Mouse (Mus musculus): ENCODE data around the gene Cfap45. TPM values are rescaled to one million over a fixed set of nuclear protein-coding genes. Genes with fewer than 3 reads are reported as not detected.

The Cfap45 gene
- polyA plus RNA-seq, 1 experiment from 2014 or later: 4.6 TPM

DNA sequence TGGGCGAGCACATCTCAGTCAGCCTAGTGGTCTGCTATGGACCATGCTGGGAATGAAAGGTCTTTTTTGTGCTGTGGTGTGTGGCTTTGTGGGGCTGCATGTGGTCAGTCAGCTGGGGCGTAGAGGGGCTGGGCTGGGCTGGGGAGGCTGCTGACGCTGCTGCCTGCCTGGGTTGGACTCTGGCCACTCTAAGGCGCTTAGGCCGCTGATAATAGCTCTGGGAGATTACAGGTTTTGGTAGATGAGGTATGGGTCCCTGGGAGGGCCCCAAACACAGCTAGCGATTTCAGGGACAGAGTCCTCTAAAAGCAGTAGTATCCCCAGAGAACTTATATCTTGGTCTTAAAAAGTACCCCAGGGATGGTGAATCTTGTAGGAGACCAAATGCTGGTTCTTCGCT is 31.8 kb upstream of the Cfap45 start:
- no peak overlapping the region for H3K27ac ChIP-seq (replicated peaks)
- WGBS: 68% methylated on average over 7 of the region's 7 CpGs

DNA sequence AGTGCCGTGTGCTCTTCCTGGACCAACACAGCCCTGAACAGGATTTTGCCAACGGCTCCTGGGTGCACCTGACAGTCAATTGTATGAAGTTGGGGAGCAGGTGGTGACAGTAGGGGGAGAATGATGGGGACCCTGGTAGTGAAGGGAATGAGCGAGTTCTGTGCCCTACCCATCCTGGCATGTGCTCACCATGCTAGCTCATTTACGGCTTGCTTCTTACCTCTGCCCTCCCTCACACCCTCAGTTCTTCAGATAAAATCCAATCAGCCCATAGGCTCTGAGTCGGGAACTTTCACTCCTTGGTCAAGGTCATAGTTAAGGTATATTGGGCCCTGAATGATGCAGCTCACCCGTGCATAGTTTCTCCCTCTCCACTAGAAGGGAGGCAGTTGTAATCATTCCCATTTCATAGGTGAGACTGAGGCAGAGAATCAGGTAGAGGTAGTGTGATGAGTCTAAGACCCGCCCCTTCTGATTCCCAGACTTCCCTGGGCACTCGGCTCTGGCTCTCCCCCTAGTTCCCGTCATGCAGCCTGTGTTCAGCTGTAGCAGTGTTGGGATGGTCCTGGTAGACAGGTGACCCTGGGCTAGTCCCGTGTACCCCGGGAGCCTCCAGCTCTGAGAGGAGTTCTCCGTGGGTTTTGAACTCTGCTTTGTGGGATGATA is 30.9 kb upstream of the Cfap45 start:
- no peaks in the 10 kb centered on the region for H3K9me3 ChIP-seq (ENCODE audit: control insufficient read depth, low read length)
- no peak for DNase-seq (ENCODE audit: low spot score)
- ATAC-seq (ENCODE audit: low FRiP score, low TSS enrichment): peak; percentile 31
- H3K27ac ChIP-seq (replicated peaks): no peak overlapping the region
- TF ChIP-seq CTCF (IDR thresholded peaks at IDR 0.05; ENCODE audit: low read depth): no peak
- TF ChIP-seq EP300 (optimal IDR thresholded peaks at IDR 0.05): no peak
- no peak overlapping the region for H3K4me3 ChIP-seq (ENCODE audit: low read depth, low read length)
- 0 out of 2 replicates have a peak overlapping the region, but pooled peaks have one; percentile 9 for H3K9ac ChIP-seq (ENCODE audit: low read length)
- 49% methylated on average over 12 of the region's 12 CpGs for WGBS
- H3K4me1 ChIP-seq (replicated peaks; ENCODE audit: control insufficient read depth, insufficient read depth): no peaks in the 10 kb centered on the region
- no peaks in the 10 kb centered on the region for H3K27me3 ChIP-seq (ENCODE audit: control insufficient read depth, insufficient read depth, low read length)
- H3K4me2 ChIP-seq (replicated peaks; ENCODE audit: low read depth): peak overlapping the region; percentile 51
- H3K36me3 ChIP-seq (ENCODE audit: control insufficient read depth, insufficient read depth, low read length): no peaks in the 10 kb centered on the region

More for the DNA sequence above, 31.8 kb upstream of the Cfap45 start:
- TF ChIP-seq EP300 (optimal IDR thresholded peaks at IDR 0.05) (no peak), CTCF (IDR thresholded peaks at IDR 0.05; ENCODE audit: low read depth) (no peak)
- Histone ChIP-seq H3K27me3 (ENCODE audit: control insufficient read depth, insufficient read depth, low read length) (no peaks in the 10 kb centered on the region), H3K9me3 (ENCODE audit: control insufficient read depth, low read length) (no peaks in the 10 kb centered on the region), H3K4me2 (replicated peaks; ENCODE audit: low read depth) (no peak overlapping the region), H3K36me3 (ENCODE audit: control insufficient read depth, insufficient read depth, low read length) (no peaks in the 10 kb centered on the region), H3K9ac (ENCODE audit: low read length) (no peak overlapping the region), H3K4me3 (ENCODE audit: low read depth, low read length) (no peak overlapping the region), H3K4me1 (replicated peaks; ENCODE audit: control insufficient read depth, insufficient read depth) (peaks cover 2% of the 10 kb centered on the region; the same call in 1 of the 2 replicates)
- no peak for ATAC-seq (ENCODE audit: low FRiP score, low TSS enrichment)
- DNase-seq (ENCODE audit: low spot score): no peak

DNA sequence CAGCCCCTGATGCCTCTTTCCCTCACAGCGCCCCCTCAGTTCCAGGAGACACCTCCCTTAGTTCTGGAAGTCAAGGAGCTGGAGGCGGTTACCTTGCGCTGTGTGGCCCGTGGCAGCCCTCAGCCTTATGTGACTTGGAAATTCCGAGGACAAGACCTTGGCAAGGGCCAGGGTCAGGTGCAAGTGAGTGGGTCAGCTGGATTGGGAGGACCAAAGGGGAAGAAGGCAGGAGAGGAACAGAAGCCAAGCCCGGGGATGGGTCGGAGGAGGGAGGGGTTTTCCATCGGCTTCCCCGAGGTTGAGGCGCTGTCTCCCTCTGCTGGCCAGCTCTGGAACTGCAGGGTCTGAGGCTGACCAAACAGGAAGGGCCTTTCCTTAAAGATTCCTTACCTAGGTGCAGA is 30.3 kb upstream of the Cfap45 start:
- H3K4me2 ChIP-seq (replicated peaks; ENCODE audit: low read depth): peak overlapping the region; percentile 51
- H3K4me3 ChIP-seq (ENCODE audit: low read depth, low read length): peak overlapping the region; percentile 12; the same call in 1 of the 2 replicates
- 0 out of 2 replicates have a peak overlapping the region, but pooled peaks have one; percentile 9 for H3K9ac ChIP-seq (ENCODE audit: low read length)
- no peak overlapping the region for H3K27ac ChIP-seq (replicated peaks)
- peak; percentile 59 for ATAC-seq (ENCODE audit: low FRiP score, low TSS enrichment)
- no peaks in the 10 kb centered on the region for H3K27me3 ChIP-seq (ENCODE audit: control insufficient read depth, insufficient read depth, low read length)
- WGBS: 10% methylated on average over 10 of the region's 10 CpGs
- peak; percentile 98 for TF ChIP-seq CTCF (IDR thresholded peaks at IDR 0.05; ENCODE audit: low read depth)
- TF ChIP-seq EP300 (optimal IDR thresholded peaks at IDR 0.05): no peak
- H3K4me1 ChIP-seq (replicated peaks; ENCODE audit: control insufficient read depth, insufficient read depth): no peaks in the 10 kb centered on the region
- H3K36me3 ChIP-seq (ENCODE audit: control insufficient read depth, insufficient read depth, low read length): no peaks in the 10 kb centered on the region
- no peaks in the 10 kb centered on the region for H3K9me3 ChIP-seq (ENCODE audit: control insufficient read depth, low read length)
- DNase-seq (ENCODE audit: low spot score): peak; percentile 92

- Histone ChIP-seq H3K27me3 (ENCODE audit: control insufficient read depth, insufficient read depth, low read length) (no peaks in the 10 kb centered on the region), H3K9me3 (ENCODE audit: control insufficient read depth, low read length) (no peaks in the 10 kb centered on the region), H3K9ac (ENCODE audit: low read length) (no peak overlapping the region), H3K4me1 (replicated peaks; ENCODE audit: control insufficient read depth, insufficient read depth) (no peaks in the 10 kb centered on the region), H3K36me3 (ENCODE audit: control insufficient read depth, insufficient read depth, low read length) (no peaks in the 10 kb centered on the region), H3K4me2 (replicated peaks; ENCODE audit: low read depth) (no peak overlapping the region), H3K27ac (replicated peaks) (no peak overlapping the region), H3K4me3 (ENCODE audit: low read depth, low read length) (no peak overlapping the region)
- TF ChIP-seq EP300 (optimal IDR thresholded peaks at IDR 0.05) (no peak), CTCF (IDR thresholded peaks at IDR 0.05; ENCODE audit: low read depth) (no peak)
- ATAC-seq (ENCODE audit: low FRiP score, low TSS enrichment): no peak
- DNase-seq (ENCODE audit: low spot score): no peak
- 83% methylated on average over 8 of the region's 8 CpGs for WGBS
These were observed 28.6 kb upstream of the Cfap45 start for GRCm38 (mm10) chr1:172492047-172492446.

- no peaks in the 10 kb centered on the region for H3K9me3 ChIP-seq (ENCODE audit: control insufficient read depth, low read length)
- ATAC-seq (ENCODE audit: low FRiP score, low TSS enrichment): peak; percentile 19; the same call in 1 of the 2 replicates
- no peak overlapping the region for H3K4me3 ChIP-seq (ENCODE audit: low read depth, low read length)
- no peak for TF ChIP-seq CTCF (IDR thresholded peaks at IDR 0.05; ENCODE audit: low read depth)
- no peak for DNase-seq (ENCODE audit: low spot score)
- H3K36me3 ChIP-seq (ENCODE audit: control insufficient read depth, insufficient read depth, low read length): no peaks in the 10 kb centered on the region
- H3K27ac ChIP-seq (replicated peaks): no peak overlapping the region
- no peak overlapping the region for H3K4me2 ChIP-seq (replicated peaks; ENCODE audit: low read depth)
- 64% methylated on average over 6 of the region's 6 CpGs for WGBS
- H3K9ac ChIP-seq (ENCODE audit: low read length): no peak overlapping the region
- no peaks in the 10 kb centered on the region for H3K4me1 ChIP-seq (replicated peaks; ENCODE audit: control insufficient read depth, insufficient read depth)
- H3K27me3 ChIP-seq (ENCODE audit: control insufficient read depth, insufficient read depth, low read length): no peaks in the 10 kb centered on the region
These were observed 27.1 kb upstream of the Cfap45 start for GRCm38 (mm10) chr1:172493516-172493915.

DNA sequence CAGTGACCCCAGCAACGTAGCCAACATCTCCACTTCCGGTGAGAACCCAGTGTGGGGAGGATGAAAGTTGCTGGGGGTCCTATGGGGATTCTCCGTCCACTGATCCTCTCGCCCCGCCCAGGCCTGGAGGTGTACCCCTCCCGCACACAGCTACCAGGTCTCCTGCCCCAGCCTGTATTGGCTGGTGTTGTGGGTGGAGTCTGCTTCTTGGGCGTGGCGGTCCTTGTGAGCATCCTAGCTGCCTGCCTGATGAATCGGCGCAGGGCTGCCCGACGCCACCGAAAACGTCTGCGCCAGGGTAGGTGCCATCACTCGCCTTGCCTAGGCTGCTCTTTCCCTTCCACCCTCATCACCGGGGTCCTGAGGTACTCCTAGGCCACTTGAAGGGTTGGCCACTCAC is 24.6 kb upstream of the Cfap45 start:
- ATAC-seq (ENCODE audit: low FRiP score, low TSS enrichment) (no peak), DNase-seq (ENCODE audit: low spot score) (no peak)
- no peak overlapping the region for H3K4me2 ChIP-seq (replicated peaks; ENCODE audit: low read depth)
- H3K27me3 ChIP-seq (ENCODE audit: control insufficient read depth, insufficient read depth, low read length): no peaks in the 10 kb centered on the region
- no peaks in the 10 kb centered on the region for H3K9me3 ChIP-seq (ENCODE audit: control insufficient read depth, low read length)
- 67% methylated on average over 17 of the region's 17 CpGs for WGBS
- no peak overlapping the region for H3K9ac ChIP-seq (ENCODE audit: low read length)
- no peak overlapping the region for H3K4me3 ChIP-seq (ENCODE audit: low read depth, low read length)
- TF ChIP-seq EP300 (optimal IDR thresholded peaks at IDR 0.05) (no peak), CTCF (IDR thresholded peaks at IDR 0.05; ENCODE audit: low read depth) (no peak)
- no peaks in the 10 kb centered on the region for H3K4me1 ChIP-seq (replicated peaks; ENCODE audit: control insufficient read depth, insufficient read depth)
- no peak overlapping the region for H3K27ac ChIP-seq (replicated peaks)
- no peaks in the 10 kb centered on the region for H3K36me3 ChIP-seq (ENCODE audit: control insufficient read depth, insufficient read depth, low read length)

All from stomach, postnatal 0 days (tissue).